Mouse (Mus musculus): Measurements from ENCODE around the gene Colec11. TPM values are rescaled to one million over a fixed set of nuclear protein-coding genes. Genes with fewer than 3 reads are reported as not detected.
A peak's percentile ranks its signal among the peaks of the same experiment; 100 is the strongest.

Gene Colec11
- polyA plus RNA-seq, 1 experiment = 2.4 TPM

DNA sequence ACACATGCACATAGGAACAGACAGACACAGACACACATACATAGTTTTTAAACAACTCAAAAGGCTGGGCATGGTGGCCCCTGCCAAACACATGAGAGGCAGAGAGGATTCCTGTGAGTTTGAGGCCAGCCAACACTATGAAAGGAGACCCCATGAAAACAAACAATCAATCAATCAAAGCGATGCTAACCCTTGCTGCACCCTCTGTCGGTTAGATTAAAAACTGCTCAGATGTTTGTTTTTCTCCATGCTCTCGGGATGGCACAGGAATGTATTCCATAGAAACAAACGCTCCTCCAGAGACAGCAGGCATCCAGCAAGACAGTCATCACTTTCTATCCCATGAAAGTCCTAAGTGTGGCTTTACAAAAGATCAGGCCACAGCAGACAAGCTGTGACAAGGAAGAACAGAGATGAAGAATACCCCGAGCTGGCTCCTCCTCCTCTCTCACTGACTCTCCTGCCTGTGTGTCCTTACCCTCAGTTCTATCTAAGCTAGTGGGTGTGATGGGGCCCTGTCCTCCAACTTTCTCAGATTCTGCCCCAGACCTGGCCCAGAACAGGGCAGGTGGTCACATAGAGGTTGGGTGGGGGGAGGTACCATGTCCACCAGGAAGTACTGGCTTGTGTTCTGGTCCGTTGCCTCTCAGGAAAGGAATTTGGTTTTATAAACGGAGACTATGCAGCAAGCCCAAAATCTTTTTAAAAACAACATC, 1.6 kb downstream of the Colec11 start:
- TF ChIP-seq GATA1 (IDR thresholded peaks at IDR 0.05; ENCODE audit: low read length) = no peak

GRCm38 (mm10) chr12:28617297-28617696, 5.9 kb downstream of the Colec11 start:
- TF ChIP-seq GATA1 (IDR thresholded peaks at IDR 0.05; ENCODE audit: low read length) = peak; percentile 64

- TF ChIP-seq GATA1 (IDR thresholded peaks at IDR 0.05; ENCODE audit: low read length) = no peak
Measured at GRCm38 (mm10) chr12:28614401-28614800, 8.8 kb downstream of the Colec11 start.

DNA sequence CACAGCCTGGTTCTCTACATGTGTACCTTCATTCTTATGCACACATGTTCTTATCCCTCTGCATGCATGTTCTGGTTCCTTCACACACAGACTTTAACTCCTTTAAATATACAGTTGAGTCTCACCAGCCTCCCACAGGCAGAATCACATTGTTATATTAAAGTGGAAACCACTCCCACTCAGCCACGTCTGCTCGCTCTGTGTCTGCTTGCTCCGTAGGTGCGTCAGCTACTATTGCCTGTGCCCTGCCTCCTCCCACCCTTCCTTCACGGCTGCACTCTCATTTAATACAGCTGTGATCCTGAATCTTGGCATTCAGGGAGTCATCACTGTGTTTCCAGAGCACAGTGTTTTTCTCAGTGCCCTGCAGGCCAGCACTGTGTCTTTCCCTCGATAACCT, 10.8 kb downstream of the Colec11 start:
- no peak for TF ChIP-seq GATA1 (IDR thresholded peaks at IDR 0.05; ENCODE audit: low read length)

DNA sequence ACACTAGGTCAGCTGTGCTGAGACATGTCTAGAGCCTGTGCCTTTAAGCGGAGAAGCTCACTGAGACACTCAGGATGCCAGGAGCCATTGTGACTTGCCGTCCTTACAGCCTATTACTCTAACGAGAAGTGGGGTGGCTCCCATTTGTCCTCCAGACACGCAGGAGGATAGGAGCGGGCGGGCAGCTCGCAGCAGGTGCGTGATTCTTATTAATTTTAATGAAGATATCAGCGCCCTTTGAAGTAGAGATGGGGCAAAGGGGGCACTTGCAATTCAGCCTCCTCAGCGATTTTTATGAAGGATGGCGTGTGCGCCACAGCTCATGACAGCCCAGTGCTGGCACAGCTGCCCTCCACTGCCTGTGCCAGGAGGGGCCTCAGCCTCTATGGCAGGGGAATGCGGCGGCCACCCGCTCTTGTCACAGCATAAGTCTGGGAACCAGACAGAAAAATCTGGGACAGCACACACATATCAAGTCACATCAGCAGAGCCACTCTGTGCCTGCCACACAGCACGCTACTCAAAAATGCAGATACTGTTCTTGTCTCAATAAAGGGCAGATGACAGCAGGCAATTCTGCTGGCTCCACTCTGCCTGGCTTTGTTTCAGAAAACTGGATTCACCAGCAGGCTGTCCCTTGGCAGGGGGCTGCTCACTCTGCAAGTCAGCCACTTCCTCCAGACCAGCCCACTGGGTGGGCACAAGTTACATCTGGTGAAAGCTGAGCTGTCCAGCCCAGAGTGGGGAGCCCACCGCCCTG, 15.5 kb downstream of the Colec11 start:
- no peak for TF ChIP-seq GATA1 (IDR thresholded peaks at IDR 0.05; ENCODE audit: low read length)

- TF ChIP-seq GATA1 (IDR thresholded peaks at IDR 0.05; ENCODE audit: low read length) = no peak
Measured at GRCm38 (mm10) chr12:28603494-28603893, 19.7 kb downstream of the Colec11 start.

GRCm38 (mm10) chr12:28602259-28602658, 20.9 kb downstream of the Colec11 start:
- TF ChIP-seq GATA1 (IDR thresholded peaks at IDR 0.05; ENCODE audit: low read length) = no peak

DNA sequence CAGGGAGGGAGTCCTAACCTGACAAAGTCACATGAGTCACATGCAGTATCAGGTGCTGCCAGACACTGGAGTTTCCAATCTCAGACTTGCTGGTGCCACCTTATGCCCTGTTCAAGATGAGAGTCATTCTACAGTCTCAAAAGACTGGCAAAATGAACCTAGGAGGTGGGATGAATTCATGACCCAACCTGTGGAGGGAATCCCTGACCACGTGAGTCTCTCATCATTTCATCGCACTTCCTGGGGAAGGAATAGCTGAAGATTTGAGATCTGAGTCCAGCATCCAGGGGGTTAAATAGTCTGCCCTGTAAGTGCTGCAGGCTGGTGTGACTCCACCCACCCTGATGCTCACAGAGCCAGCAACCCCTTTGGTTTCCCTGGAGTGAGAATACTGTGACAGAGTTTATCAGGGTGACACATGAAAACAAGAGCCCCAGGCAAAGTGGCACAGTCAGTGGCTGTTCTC, 24.6 kb downstream of the Colec11 start:
- no peak for TF ChIP-seq GATA1 (IDR thresholded peaks at IDR 0.05; ENCODE audit: low read length)

DNA sequence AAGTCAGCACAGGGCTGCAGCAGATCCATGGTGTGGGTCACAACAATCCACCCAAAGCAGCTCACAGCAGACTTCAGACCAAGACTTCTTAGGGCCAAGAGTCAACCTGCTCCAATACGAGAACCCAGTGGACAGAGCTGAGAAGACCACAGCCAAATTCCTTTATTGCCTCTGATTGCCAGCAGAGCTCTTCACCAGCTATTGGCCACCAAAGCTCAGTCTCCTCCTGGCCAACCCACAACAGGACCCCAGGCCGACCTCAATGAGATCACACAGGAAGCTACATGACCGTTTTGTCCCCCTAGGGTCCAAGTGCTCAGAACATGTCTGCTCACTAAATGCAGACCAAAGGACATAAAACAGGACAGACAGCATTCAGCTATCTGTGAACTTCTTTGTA, 25.1 kb downstream of the Colec11 start:
- TF ChIP-seq GATA1 (IDR thresholded peaks at IDR 0.05; ENCODE audit: low read length) = no peak

GRCm38 (mm10) chr12:28597699-28598098, 25.5 kb downstream of the Colec11 start:
- TF ChIP-seq GATA1 (IDR thresholded peaks at IDR 0.05; ENCODE audit: low read length) = peak; percentile 99

- no peak for TF ChIP-seq GATA1 (IDR thresholded peaks at IDR 0.05; ENCODE audit: low read length)
Measured at GRCm38 (mm10) chr12:28596851-28597250, 26.3 kb downstream of the Colec11 start.

DNA sequence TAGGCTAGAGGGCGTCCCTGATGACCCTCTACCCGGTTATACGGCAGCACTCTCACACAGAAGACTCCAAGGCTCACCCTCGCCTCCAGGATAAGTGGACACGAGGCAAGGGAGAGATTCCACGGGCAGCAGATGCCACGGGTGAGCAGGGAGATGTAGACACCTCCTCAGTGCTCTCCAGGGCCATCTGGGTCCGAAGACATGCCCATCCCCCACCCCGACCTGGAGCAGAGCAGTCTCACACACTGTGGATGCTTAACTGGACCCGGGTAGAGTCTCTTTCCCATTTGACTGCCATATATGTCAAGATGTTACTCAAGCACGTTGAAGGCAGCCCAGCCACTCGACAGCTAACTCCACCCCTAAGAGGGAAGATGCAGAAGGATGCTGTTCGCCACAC, 32.7 kb downstream of the Colec11 start:
- TF ChIP-seq GATA1 (IDR thresholded peaks at IDR 0.05; ENCODE audit: low read length) = no peak

DNA sequence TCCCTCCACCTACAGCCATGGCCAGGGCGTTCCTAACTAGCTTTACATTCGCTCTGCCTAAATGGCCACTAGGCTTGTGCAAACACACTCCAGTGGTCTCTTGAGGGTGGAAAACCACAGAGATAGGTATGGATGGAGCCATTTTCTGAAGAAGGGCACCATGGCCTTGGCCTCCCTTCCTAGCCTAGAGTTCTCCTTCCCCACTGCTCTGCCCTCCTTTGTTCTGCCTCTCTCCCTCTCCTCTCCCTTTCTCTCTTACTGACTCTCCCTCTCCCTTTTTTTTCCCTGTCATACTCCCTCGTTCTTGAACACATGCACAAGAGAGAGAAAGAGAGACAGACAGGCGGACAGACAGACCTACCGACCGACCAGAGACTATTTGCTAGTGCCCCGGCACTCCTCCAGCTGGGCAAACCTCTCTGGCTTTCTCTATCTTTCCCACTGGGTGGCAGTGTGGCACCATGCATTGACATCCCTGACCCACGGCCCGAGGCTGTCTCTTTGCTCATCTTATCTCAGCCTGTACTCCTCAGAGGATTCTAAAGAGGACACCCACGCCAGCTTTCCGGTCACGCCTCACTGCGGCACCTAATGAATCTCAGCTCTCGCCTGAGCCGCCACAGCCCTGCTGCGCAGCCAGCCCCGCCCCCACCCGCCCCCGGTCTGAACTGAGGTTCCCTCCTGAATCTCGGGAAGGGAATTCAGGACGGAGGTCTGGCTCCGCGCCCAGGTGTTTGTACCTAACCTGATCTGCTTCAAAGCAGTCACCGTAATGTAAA, 33.9 kb downstream of the Colec11 start:
- TF ChIP-seq GATA1 (IDR thresholded peaks at IDR 0.05; ENCODE audit: low read length) = no peak

- no peak for TF ChIP-seq GATA1 (IDR thresholded peaks at IDR 0.05; ENCODE audit: low read length)
Measured at GRCm38 (mm10) chr12:28587949-28588348, 35.2 kb downstream of the Colec11 start.

DNA sequence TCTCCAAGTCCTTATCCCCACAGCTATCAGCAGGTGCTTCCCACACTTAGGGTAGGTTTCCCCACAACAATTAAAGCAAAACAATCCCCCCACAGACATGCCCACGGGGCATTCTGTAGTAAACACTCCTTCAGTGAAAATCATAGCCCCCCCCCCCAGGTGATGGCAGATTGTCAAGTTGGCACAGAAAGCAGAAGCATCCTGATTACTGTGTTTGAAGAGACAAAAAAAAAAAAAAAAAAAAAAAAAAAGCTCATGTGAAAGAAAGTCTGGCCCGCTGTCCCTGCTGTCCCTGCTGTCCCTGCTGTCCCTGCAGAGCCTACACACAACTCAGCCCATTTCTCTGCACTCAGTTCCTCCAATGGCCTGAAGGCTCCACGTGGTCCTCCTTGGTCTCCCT, 39.1 kb downstream of the Colec11 start:
- no peak for TF ChIP-seq GATA1 (IDR thresholded peaks at IDR 0.05; ENCODE audit: low read length)

GRCm38 (mm10) chr12:28582423-28582822, 40.8 kb downstream of the Colec11 start, which contains the start of gene Allc:
Allc (minus strand) TSS chr12:28582523.
- TF ChIP-seq GATA1 (IDR thresholded peaks at IDR 0.05; ENCODE audit: low read length) = no peak

All from G1E-ER4 (cell line).